Mouse (Mus musculus) thymus, adult 2 months (tissue): ENCODE data around the gene Rhbdf2. TPM values are rescaled to one million over a fixed set of nuclear protein-coding genes. Genes with fewer than 3 reads are reported as not detected.

Experiments used
- DNase-seq: peaks from one replicate; pipeline ENCODE4 v3.0.0; 2021
- H3K27ac ChIP-seq: fragments of 200-500 bp; 2 replicates; pipeline ENCODE4 v1.5.1; 2012; ENCODE audit warnings: low read length, control low read depth; ENCODE audit not compliant: control insufficient read depth, insufficient read depth
- H3K27me3 ChIP-seq: fragments of 200-500 bp; 2 replicates; pipeline ENCODE4 v1.6.1; 2012; ENCODE audit warnings: mild to moderate bottlenecking, low read length, moderate library complexity, mixed read lengths; ENCODE audit not compliant: control insufficient read depth, insufficient read depth
- H3K36me3 ChIP-seq: fragments of 200-500 bp; 2 replicates; pipeline ENCODE4 v1.6.1; 2012; ENCODE audit warnings: mild to moderate bottlenecking, low read length, moderate library complexity; ENCODE audit not compliant: control insufficient read depth, insufficient read depth
- H3K4me1 ChIP-seq: fragments of 200-500 bp; replicated peaks from 2 replicates; pipeline ENCODE4 v1.6.1; 2012; ENCODE audit warnings: low read length; ENCODE audit not compliant: control insufficient read depth, insufficient read depth
- H3K4me3 ChIP-seq: fragments of 200-500 bp; 2 replicates; pipeline ENCODE4 v1.5.1; 2012; ENCODE audit warnings: mild to moderate bottlenecking, low read length, control low read depth, moderate library complexity; ENCODE audit not compliant: control insufficient read depth, insufficient read depth
- CTCF ChIP-seq: fragments of 200-500 bp; IDR thresholded peaks from 2 replicates; pipeline ENCODE4 v1.5.1; 2012; ENCODE audit warnings: mild to moderate bottlenecking, control low read depth, low read length, moderate library complexity, borderline replicate concordance; ENCODE audit not compliant: control insufficient read depth, poor library complexity, insufficient read depth; ENCODE audit errors: extremely low read depth
- POLR2A ChIP-seq: fragments of 200-500 bp; IDR thresholded peaks from 2 replicates; pipeline ENCODE4 v1.6.1; 2012; ENCODE audit warnings: mild to moderate bottlenecking, low read length, control low read depth, moderate library complexity; ENCODE audit not compliant: control insufficient read depth, poor library complexity, insufficient read depth; ENCODE audit errors: extremely low read depth
- WGBS: fragments of 180-500 bp; shearing (Covaris S2); methylation state at CpG from one replicate; pipeline ENCODE4 v1.1.7; 2018; 5-methylcytosine and 5-hydroxymethylcytosine counted together
- polyA plus RNA-seq: library from polyadenylated mRNA; depleted of rRNA; stranded (reverse); fragments of >200 nt; gene quantifications from 2 replicates; pipeline ENCODE4 v1.2.3, GENCODE M21; 2012

Gene Rhbdf2
- polyA plus RNA-seq, 1 experiment: 44.4 TPM

GRCm38 (mm10) chr11:116653709-116654221, 26.9 kb upstream of the Rhbdf2 start:
- Histone ChIP-seq H3K27ac (no peak overlapping the region), H3K4me3 (peak overlapping the region; percentile 20), H3K4me1 (peaks cover 11% of the 10 kb centered on the region), H3K36me3 (no peaks in the 10 kb centered on the region), H3K27me3 (peaks cover 7% of the 10 kb centered on the region; the same call in 1 of the 2 replicates)
- 2% methylated on average over 47 of the region's 47 CpGs for WGBS
- TF ChIP-seq POLR2A: no peak
- TF ChIP-seq CTCF: no peak
- DNase-seq: no peak

GRCm38 (mm10) chr11:116653234-116653633, 26.4 kb upstream of the Rhbdf2 start, which contains the start of gene Prcd:
Prcd (plus strand) TSS chr11:116653534.
- peak within 1 kb of the TSS; percentile 20 for H3K4me3 ChIP-seq
- 30% methylated on average over 10 of the region's 10 CpGs for WGBS
- TF ChIP-seq POLR2A (no peak), CTCF (no peak)
- peaks cover 11% of the 10 kb centered on the region for H3K4me1 ChIP-seq
- H3K27ac ChIP-seq: no peak within 1 kb of the TSS
- no peak for DNase-seq
- peaks cover 7% of the 10 kb centered on the region; the same call in 1 of the 2 replicates for H3K27me3 ChIP-seq
- no peaks in the 10 kb centered on the region for H3K36me3 ChIP-seq

- DNase-seq: no peak
- Histone ChIP-seq H3K4me1 (peaks cover 5% of the 10 kb centered on the region; the same call in 1 of the 2 replicates), H3K4me3 (no peak overlapping the region), H3K27ac (no peak overlapping the region), H3K36me3 (no peaks in the 10 kb centered on the region), H3K27me3 (peaks cover 7% of the 10 kb centered on the region; the same call in 1 of the 2 replicates)
- WGBS: 89% methylated on average over 25 of the region's 25 CpGs
- TF ChIP-seq POLR2A (no peak), CTCF (no peak)
Measured at GRCm38 (mm10) chr11:116652330-116653098, 25.7 kb upstream of the Rhbdf2 start.

- DNase-seq: no peak
- H3K27me3 ChIP-seq: peaks cover 7% of the 10 kb centered on the region; the same call in 1 of the 2 replicates
- no peak overlapping the region for H3K4me3 ChIP-seq
- no peaks in the 10 kb centered on the region for H3K36me3 ChIP-seq
- WGBS: 58% methylated on average over 8 of the region's 8 CpGs
- peaks cover 5% of the 10 kb centered on the region; the same call in 1 of the 2 replicates for H3K4me1 ChIP-seq
- no peak overlapping the region for H3K27ac ChIP-seq
- TF ChIP-seq POLR2A (no peak), CTCF (no peak)
Measured at GRCm38 (mm10) chr11:116651339-116651738, 24.5 kb upstream of the Rhbdf2 start.

- Histone ChIP-seq H3K27me3 (peaks cover 7% of the 10 kb centered on the region; the same call in 1 of the 2 replicates), H3K27ac (no peak overlapping the region), H3K4me1 (0 out of 2 replicates have a peak, but pooled peaks cover 5% of the 10 kb centered on the region), H3K4me3 (no peak overlapping the region), H3K36me3 (no peaks in the 10 kb centered on the region)
- TF ChIP-seq POLR2A: no peak
- TF ChIP-seq CTCF: no peak
- no peak for DNase-seq
- 94% methylated on average over 8 of the region's 8 CpGs for WGBS
Measured at GRCm38 (mm10) chr11:116650811-116651210, 24.0 kb upstream of the Rhbdf2 start.

- no peak for DNase-seq
- Histone ChIP-seq H3K36me3 (no peaks in the 10 kb centered on the region), H3K4me1 (0 out of 2 replicates have a peak, but pooled peaks cover 5% of the 10 kb centered on the region), H3K27ac (no peak overlapping the region), H3K4me3 (no peak overlapping the region), H3K27me3 (peaks cover 7% of the 10 kb centered on the region; the same call in 1 of the 2 replicates)
- 94% methylated on average over 13 of the region's 13 CpGs for WGBS
- TF ChIP-seq POLR2A: no peak
- no peak for TF ChIP-seq CTCF
Measured at GRCm38 (mm10) chr11:116649711-116650337, 23.0 kb upstream of the Rhbdf2 start.
